Mouse (Mus musculus) stomach, embryonic 16.5 days (tissue): ENCODE measurements around the gene Zfp784. TPM values are rescaled to one million over a fixed set of nuclear protein-coding genes. Genes with fewer than 3 reads are reported as not detected.
"Not testable (repeated sequence)": the region's sequence is repeated elsewhere in the genome, so short reads cannot be mapped to it uniquely, and the experiment has no call there.

ENCODE experiments used
- ATAC-seq: fragments of 200-750 bp; cut with Nextera tagmentation; 2 replicates; pipeline ENCODE4 v1.8.0; 2017; ENCODE audit warnings: moderate number of reproducible peaks, moderate TSS enrichment; ENCODE audit not compliant: insufficient read depth, low FRiP score
- H3K27ac ChIP-seq: fragments of 300-500 bp; sonication (generic); 2 replicates; pipeline ENCODE4 v1.5.1; 2014; ENCODE audit warnings: low read length
- H3K27me3 ChIP-seq: fragments of 300-500 bp; sonication (generic); 2 replicates; pipeline ENCODE4 v1.6.1; 2014; ENCODE audit warnings: low read length, control low read depth, mixed read lengths; ENCODE audit not compliant: control insufficient read depth, insufficient read depth
- H3K36me3 ChIP-seq: fragments of 300-500 bp; sonication (generic); 2 replicates; pipeline ENCODE4 v1.6.1; 2014; ENCODE audit warnings: low read length; ENCODE audit not compliant: control insufficient read depth, insufficient read depth
- H3K4me1 ChIP-seq: fragments of 300-500 bp; sonication (generic); 2 replicates; pipeline ENCODE4 v1.6.1; 2014; ENCODE audit warnings: low read length, control low read depth, mixed read lengths; ENCODE audit not compliant: control insufficient read depth, insufficient read depth
- H3K4me2 ChIP-seq: fragments of 300-500 bp; sonication (generic); 2 replicates; pipeline ENCODE4 v1.6.1; 2014; ENCODE audit warnings: low read depth, low read length, mixed read lengths
- H3K4me3 ChIP-seq: fragments of 300-500 bp; sonication (generic); replicated peaks from 2 replicates; pipeline ENCODE4 v1.5.1; 2014; ENCODE audit warnings: mild to moderate bottlenecking, low read length
- H3K9ac ChIP-seq: fragments of 300-500 bp; sonication (generic); 2 replicates; pipeline ENCODE4 v1.6.1; 2014; ENCODE audit warnings: low read length
- H3K9me3 ChIP-seq: fragments of 300-500 bp; sonication (generic); replicated peaks from 2 replicates; pipeline ENCODE4 v1.6.1; 2016; ENCODE audit warnings: low read length, control low read depth; ENCODE audit not compliant: control insufficient read depth
- WGBS: fragments of 180-500 bp; shearing (Covaris S2); extraction: QIAGEN DNeasy Blood & Tissue Kit; methylation state at CpG from one replicate; pipeline ENCODE4 v1.1.7; 2014; 5-methylcytosine and 5-hydroxymethylcytosine counted together
- polyA plus RNA-seq: library from polyadenylated mRNA; unstranded; fragments of >200 nt; fragmentation: Nextera tagmentation; extraction: Ambion mirVana; gene quantifications from 2 replicates; pipeline ENCODE4 v1.2.1, GENCODE M21; 2015

The Zfp784 gene
- polyA plus RNA-seq, 1 experiment from 2014 or later = 5.9 TPM

GRCm38 (mm10) chr7:5080010-5080751 is 41.9 kb upstream of the Zfp784 start, which contains the start of gene Epn1:
Gene Epn1 (plus strand): TSS chr7:5080235.
- Histone ChIP-seq H3K36me3 (peaks cover 23% of the 10 kb centered on the region), H3K4me3 (peak within 1 kb of the TSS; percentile 100), H3K9ac (peak within 1 kb of the TSS; percentile 98), H3K4me1 (peaks cover 21% of the 10 kb centered on the region; the same call in 1 of the 2 replicates), H3K27me3 (no peaks in the 10 kb centered on the region), H3K4me2 (peak within 1 kb of the TSS; percentile 87), H3K9me3 (no peaks in the 10 kb centered on the region), H3K27ac (peak within 1 kb of the TSS; percentile 95)
- under 1% methylated on average over 80 of the region's 81 CpGs for WGBS
- peak; percentile 97 for ATAC-seq

GRCm38 (mm10) chr7:5079365-5080009 is 41.2 kb upstream of the Zfp784 start:
- H3K9me3 ChIP-seq, ATAC-seq, H3K27me3 ChIP-seq: not testable (repeated sequence)
- Histone ChIP-seq H3K4me2 (peak overlapping the region; percentile 87), H3K4me1 (peaks cover 21% of the 10 kb centered on the region; the same call in 1 of the 2 replicates), H3K36me3 (peaks cover 26% of the 10 kb centered on the region), H3K4me3 (peak overlapping the region; percentile 100), H3K9ac (peak overlapping the region; percentile 98), H3K27ac (peak overlapping the region; percentile 95)
- 41% methylated on average over 10 of the region's 13 CpGs for WGBS

DNA sequence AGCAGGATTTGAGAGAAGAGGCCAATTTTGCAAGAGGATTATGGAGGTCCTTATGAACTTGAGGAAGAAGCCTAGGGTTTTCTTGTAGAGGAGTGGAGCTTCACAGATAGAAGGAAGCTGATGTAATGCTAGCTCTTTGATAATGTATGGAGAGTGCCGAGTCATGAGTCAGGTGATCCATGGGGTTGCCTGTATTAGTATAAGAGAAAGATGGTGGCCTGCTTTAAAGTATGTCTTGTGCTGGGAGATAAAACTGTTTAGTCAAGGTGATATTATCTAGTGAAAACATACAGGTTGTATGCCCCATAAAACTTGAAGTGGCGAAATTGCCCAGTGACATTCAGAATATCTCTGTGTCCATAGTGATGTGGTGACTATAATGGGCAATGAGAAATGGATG is 38.7 kb upstream of the Zfp784 start:
- 67% methylated on average over 2 of the region's 2 CpGs for WGBS
- Histone ChIP-seq H3K4me3 (no peak overlapping the region), H3K9me3 (no peaks in the 10 kb centered on the region), H3K4me2 (no peak overlapping the region), H3K4me1 (peaks cover 8% of the 10 kb centered on the region; the same call in 1 of the 2 replicates), H3K9ac (no peak overlapping the region), H3K27me3 (no peaks in the 10 kb centered on the region), H3K36me3 (peaks cover 27% of the 10 kb centered on the region), H3K27ac (no peak overlapping the region)
- no peak for ATAC-seq

DNA sequence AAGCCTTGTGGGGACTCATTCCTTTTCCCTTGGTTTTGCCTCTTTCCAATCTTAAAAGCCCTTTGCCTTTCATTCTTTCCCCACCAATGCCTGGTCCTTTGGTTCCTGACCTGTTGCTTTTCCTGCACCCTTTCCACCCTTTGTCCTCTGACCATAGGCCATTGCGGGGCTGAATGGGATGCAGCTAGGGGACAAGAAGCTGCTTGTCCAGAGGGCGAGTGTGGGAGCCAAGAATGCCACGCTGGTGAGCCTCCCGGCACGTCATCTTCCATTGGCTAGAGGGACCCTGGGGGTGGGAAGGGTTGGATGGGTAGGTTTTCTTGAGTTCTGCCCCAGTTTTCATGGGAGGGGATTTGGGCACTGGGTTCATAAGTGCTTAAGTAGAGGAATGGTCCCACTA is 36.7 kb upstream of the Zfp784 start:
- no peaks in the 10 kb centered on the region for H3K4me1 ChIP-seq
- no peak overlapping the region for H3K4me3 ChIP-seq
- H3K4me2 ChIP-seq = no peak overlapping the region
- no peak for ATAC-seq
- peaks cover 45% of the 10 kb centered on the region for H3K36me3 ChIP-seq
- no peak overlapping the region for H3K9ac ChIP-seq
- H3K9me3 ChIP-seq = no peaks in the 10 kb centered on the region
- WGBS = 92% methylated on average over 5 of the region's 5 CpGs
- H3K27me3 ChIP-seq = no peaks in the 10 kb centered on the region
- no peak overlapping the region for H3K27ac ChIP-seq

GRCm38 (mm10) chr7:5073586-5073985 is 35.3 kb upstream of the Zfp784 start:
- Histone ChIP-seq H3K36me3 (peaks cover 59% of the 10 kb centered on the region), H3K4me1 (no peaks in the 10 kb centered on the region), H3K4me3 (no peak overlapping the region), H3K4me2 (no peak overlapping the region), H3K27ac (no peak overlapping the region), H3K9me3 (no peaks in the 10 kb centered on the region), H3K9ac (no peak overlapping the region), H3K27me3 (no peaks in the 10 kb centered on the region)
- WGBS = 66% methylated on average over 1 of the region's 1 CpGs
- ATAC-seq = peak; percentile 14; the same call in 1 of the 2 replicates

GRCm38 (mm10) chr7:5064886-5065285 is 26.6 kb upstream of the Zfp784 start:
- H3K27ac ChIP-seq = no peak overlapping the region
- ATAC-seq = no peak
- WGBS = 90% methylated on average over 6 of the region's 6 CpGs
- no peaks in the 10 kb centered on the region for H3K27me3 ChIP-seq
- H3K4me2 ChIP-seq = no peak overlapping the region
- peaks cover 22% of the 10 kb centered on the region for H3K36me3 ChIP-seq
- H3K4me3 ChIP-seq = no peak overlapping the region
- H3K9me3 ChIP-seq = no peaks in the 10 kb centered on the region
- H3K4me1 ChIP-seq = peaks cover 19% of the 10 kb centered on the region
- H3K9ac ChIP-seq = no peak overlapping the region

DNA sequence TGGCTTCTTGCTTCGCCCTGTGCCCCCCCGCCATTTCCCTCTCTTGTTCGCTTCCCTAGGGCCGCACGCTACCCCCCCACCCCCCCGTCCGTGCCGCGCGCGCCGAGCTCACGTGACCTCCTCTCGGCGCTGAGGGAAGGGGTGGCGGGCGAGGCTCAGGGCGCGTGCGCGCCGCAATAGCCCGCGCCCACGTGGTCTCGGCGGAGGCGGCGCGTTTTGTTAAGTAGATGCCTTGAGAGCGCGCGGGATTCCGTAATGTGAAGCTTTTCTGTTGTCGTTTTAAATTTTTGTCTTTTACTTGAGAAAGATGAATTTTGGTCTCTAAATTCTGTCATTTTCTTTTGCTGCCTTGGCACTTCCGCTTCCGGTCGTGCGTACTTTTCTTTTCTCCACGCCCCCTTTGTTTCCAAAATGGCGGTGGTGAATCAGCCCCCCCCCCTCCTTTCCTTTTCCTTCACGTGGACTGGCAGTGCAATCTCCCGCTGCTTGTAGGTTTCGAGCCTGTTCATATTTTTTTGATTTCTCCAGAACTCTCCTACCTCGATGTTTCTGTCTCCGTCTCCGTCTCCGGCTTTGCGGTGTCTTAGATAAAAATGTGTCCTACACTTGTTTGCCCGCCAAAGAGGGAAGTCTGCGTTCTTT is 24.2 kb upstream of the Zfp784 start:
- no peaks in the 10 kb centered on the region for H3K27me3 ChIP-seq
- peaks cover 21% of the 10 kb centered on the region for H3K4me1 ChIP-seq
- WGBS = 0% methylated on average over 51 of the region's 51 CpGs
- H3K9ac ChIP-seq = peak overlapping the region; percentile 96
- H3K4me2 ChIP-seq = peak overlapping the region; percentile 86
- H3K9me3 ChIP-seq = no peaks in the 10 kb centered on the region
- H3K27ac ChIP-seq = peak overlapping the region; percentile 100
- no peaks in the 10 kb centered on the region for H3K36me3 ChIP-seq
- ATAC-seq = peak; percentile 68
- H3K4me3 ChIP-seq = peak overlapping the region; percentile 88

DNA sequence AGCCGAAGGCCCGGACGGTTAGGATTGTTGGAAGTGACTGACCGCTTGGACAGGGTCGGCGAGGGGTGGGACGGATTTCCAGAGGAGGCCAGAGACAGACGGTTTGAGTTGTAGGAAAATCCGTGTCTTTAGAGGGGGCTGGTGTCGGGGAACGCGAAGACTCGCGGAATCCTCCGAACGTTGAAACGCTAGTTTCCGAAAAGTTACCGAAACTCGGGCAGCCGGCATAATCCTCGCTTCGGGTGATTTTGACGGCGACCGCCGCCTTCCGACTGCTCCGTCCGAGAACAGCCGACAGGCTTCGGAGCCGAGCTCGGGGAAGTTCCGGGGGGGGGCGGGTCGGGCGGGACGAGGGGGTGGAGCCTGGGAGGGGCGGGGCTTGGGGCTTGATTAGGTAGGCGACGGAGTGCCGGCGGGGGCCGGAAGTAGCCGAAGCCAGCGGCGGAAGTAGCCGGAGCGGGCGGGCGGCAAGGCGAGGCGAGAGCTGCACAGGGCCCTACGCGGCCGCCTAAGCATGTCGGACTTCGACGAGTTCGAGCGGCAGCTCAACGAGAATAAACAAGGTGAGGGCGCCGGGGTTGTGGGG is 23.6 kb upstream of the Zfp784 start, which contains the start of gene U2af2:
Gene U2af2, plus strand, starts transcription at position 370 of the 586 bp plus-strand sequence.
- ATAC-seq = peak; percentile 85
- Histone ChIP-seq H3K4me3 (peak within 1 kb of the TSS; percentile 88), H3K36me3 (no peaks in the 10 kb centered on the region), H3K9ac (peak within 1 kb of the TSS; percentile 96), H3K9me3 (no peaks in the 10 kb centered on the region), H3K4me2 (peak within 1 kb of the TSS; percentile 95), H3K4me1 (peaks cover 25% of the 10 kb centered on the region), H3K27ac (peak within 1 kb of the TSS; percentile 100), H3K27me3 (0 out of 2 replicates have a peak, but pooled peaks cover 1% of the 10 kb centered on the region)
- WGBS = under 1% methylated on average over 53 of the region's 65 CpGs
